Mouse (Mus musculus) heart, embryonic 12.5 days (tissue): ENCODE data around the gene Tspan9. TPM values are rescaled to one million over a fixed set of nuclear protein-coding genes. Genes with fewer than 3 reads are reported as not detected.
A peak's percentile ranks its signal among the peaks of the same experiment; 100 is the strongest.

Source experiments
- ATAC-seq: fragments of 200-750 bp; cut with Nextera tagmentation; 2 replicates; pipeline ENCODE4 v1.8.0; 2017; ENCODE audit warnings: moderate TSS enrichment, moderate library complexity; ENCODE audit not compliant: insufficient number of reproducible peaks, low FRiP score
- H3K27ac ChIP-seq: fragments of 300-500 bp; sonication (generic); 2 replicates; pipeline ENCODE4 v1.5.1; 2016; ENCODE audit warnings: mild to moderate bottlenecking, moderate library complexity; ENCODE audit not compliant: poor library complexity, severe bottlenecking
- H3K27me3 ChIP-seq: fragments of 300-500 bp; sonication (generic); replicated peaks from 2 replicates; pipeline ENCODE4 v1.6.1; 2016; ENCODE audit warnings: mild to moderate bottlenecking, moderate library complexity
- H3K36me3 ChIP-seq: fragments of 300-500 bp; sonication (generic); 2 replicates; pipeline ENCODE4 v1.6.1; 2016; ENCODE audit warnings: mild to moderate bottlenecking, moderate library complexity
- H3K4me1 ChIP-seq: fragments of 300-500 bp; sonication (generic); replicated peaks from 2 replicates; pipeline ENCODE4 v1.6.1; 2016; ENCODE audit warnings: mild to moderate bottlenecking
- H3K4me2 ChIP-seq: fragments of 300-500 bp; sonication (generic); 2 replicates; pipeline ENCODE4 v1.6.1; 2016; ENCODE audit warnings: mild to moderate bottlenecking, moderate library complexity
- H3K4me3 ChIP-seq: fragments of 300-500 bp; sonication (generic); 2 replicates; pipeline ENCODE4 v1.5.1; 2016; ENCODE audit warnings: mild to moderate bottlenecking
- H3K9ac ChIP-seq: fragments of 300-500 bp; sonication (generic); 2 replicates; pipeline ENCODE4 v1.6.1; 2016; ENCODE audit warnings: mild to moderate bottlenecking, moderate library complexity
- H3K9me3 ChIP-seq: fragments of 300-500 bp; sonication (generic); replicated peaks from 2 replicates; pipeline ENCODE4 v1.6.1; 2016; ENCODE audit warnings: mild to moderate bottlenecking, moderate library complexity
- WGBS: fragments of 180-500 bp; shearing (Covaris S2); methylation state at CpG from one replicate; pipeline ENCODE4 v1.1.7; 2016; 5-methylcytosine and 5-hydroxymethylcytosine counted together
- polyA plus RNA-seq: library from polyadenylated mRNA; unstranded; fragments of >200 nt; fragmentation: Nextera tagmentation; extraction: Ambion mirVana; gene quantifications from 2 replicates; pipeline ENCODE4 v1.2.1, GENCODE M21; 2016

Gene Tspan9
- polyA plus RNA-seq, result 172 and 183 TPM in 2 replicates

GRCm38 (mm10) chr6:128143390-128144020, at the start of gene Tspan9:
Gene Tspan9 (minus strand): TSS chr6:128143594.
- H3K36me3 ChIP-seq, result 0 out of 2 replicates have a peak, but pooled peaks cover 9% of the 10 kb centered on the region
- peaks cover 25% of the 10 kb centered on the region for H3K4me1 ChIP-seq
- no peaks in the 10 kb centered on the region for H3K27me3 ChIP-seq
- peak; percentile 90 for ATAC-seq
- H3K9me3 ChIP-seq, result no peaks in the 10 kb centered on the region
- H3K4me2 ChIP-seq, result peak within 1 kb of the TSS; percentile 72
- under 1% methylated on average over 55 of the region's 56 CpGs for WGBS
- peak within 1 kb of the TSS; percentile 68 for H3K4me3 ChIP-seq
- H3K27ac ChIP-seq, result peak within 1 kb of the TSS; percentile 82
- peak within 1 kb of the TSS; percentile 90 for H3K9ac ChIP-seq

GRCm38 (mm10) chr6:128183521-128183920, 40.1 kb upstream of the Tspan9 start:
- Histone ChIP-seq H3K36me3 (no peaks in the 10 kb centered on the region), H3K9ac (no peak overlapping the region), H3K4me1 (0 out of 2 replicates have a peak, but pooled peaks cover 3% of the 10 kb centered on the region), H3K9me3 (no peaks in the 10 kb centered on the region), H3K4me3 (no peak overlapping the region), H3K27me3 (no peaks in the 10 kb centered on the region), H3K4me2 (no peak overlapping the region), H3K27ac (no peak overlapping the region)
- 34% methylated on average over 2 of the region's 2 CpGs for WGBS
- no peak for ATAC-seq

GRCm38 (mm10) chr6:128181176-128181575, 37.8 kb upstream of the Tspan9 start:
- no peak overlapping the region for H3K27ac ChIP-seq
- no peak overlapping the region for H3K9ac ChIP-seq
- 45% methylated on average over 5 of the region's 5 CpGs for WGBS

GRCm38 (mm10) chr6:128179651-128180050, 36.3 kb upstream of the Tspan9 start:
- H3K4me1 ChIP-seq, result 0 out of 2 replicates have a peak, but pooled peaks cover 3% of the 10 kb centered on the region
- H3K36me3 ChIP-seq, result no peaks in the 10 kb centered on the region
- H3K9me3 ChIP-seq, result no peaks in the 10 kb centered on the region
- no peak overlapping the region for H3K4me2 ChIP-seq
- WGBS, result 97% methylated on average over 1 of the region's 1 CpGs
- H3K4me3 ChIP-seq, result no peak overlapping the region
- H3K9ac ChIP-seq, result no peak overlapping the region
- no peaks in the 10 kb centered on the region for H3K27me3 ChIP-seq
- ATAC-seq, result no peak
- no peak overlapping the region for H3K27ac ChIP-seq

More at GRCm38 (mm10) chr6:128181176-128181575, 37.8 kb upstream of the Tspan9 start:
- no peaks in the 10 kb centered on the region for H3K9me3 ChIP-seq
- ATAC-seq, result no peak
- no peaks in the 10 kb centered on the region for H3K36me3 ChIP-seq
- H3K4me3 ChIP-seq, result no peak overlapping the region
- H3K4me2 ChIP-seq, result no peak overlapping the region
- no peaks in the 10 kb centered on the region for H3K27me3 ChIP-seq
- H3K4me1 ChIP-seq, result 0 out of 2 replicates have a peak, but pooled peaks cover 3% of the 10 kb centered on the region

- no peaks in the 10 kb centered on the region for H3K9me3 ChIP-seq
- WGBS, result 69% methylated on average over 5 of the region's 5 CpGs
- H3K4me3 ChIP-seq, result no peak overlapping the region
- 0 out of 2 replicates have a peak, but pooled peaks cover 3% of the 10 kb centered on the region for H3K4me1 ChIP-seq
- H3K9ac ChIP-seq, result no peak overlapping the region
- no peak for ATAC-seq
- no peak overlapping the region for H3K27ac ChIP-seq
- H3K27me3 ChIP-seq, result no peaks in the 10 kb centered on the region
- no peak overlapping the region for H3K4me2 ChIP-seq
- H3K36me3 ChIP-seq, result no peaks in the 10 kb centered on the region
Measured at GRCm38 (mm10) chr6:128179247-128179646, 35.9 kb upstream of the Tspan9 start.

GRCm38 (mm10) chr6:128178681-128179080, 35.3 kb upstream of the Tspan9 start:
- Histone ChIP-seq H3K4me3 (no peak overlapping the region), H3K4me1 (0 out of 2 replicates have a peak, but pooled peaks cover 3% of the 10 kb centered on the region), H3K27me3 (no peaks in the 10 kb centered on the region), H3K27ac (no peak overlapping the region), H3K36me3 (no peaks in the 10 kb centered on the region), H3K4me2 (no peak overlapping the region), H3K9ac (no peak overlapping the region), H3K9me3 (no peaks in the 10 kb centered on the region)
- 74% methylated on average over 2 of the region's 2 CpGs for WGBS
- no peak for ATAC-seq

- no peaks in the 10 kb centered on the region for H3K27me3 ChIP-seq
- H3K9ac ChIP-seq, result no peak overlapping the region
- no peak overlapping the region for H3K27ac ChIP-seq
- H3K4me3 ChIP-seq, result no peak overlapping the region
- no peaks in the 10 kb centered on the region for H3K9me3 ChIP-seq
- 53% methylated on average over 6 of the region's 6 CpGs for WGBS
- ATAC-seq, result no peak
- no peak overlapping the region for H3K4me2 ChIP-seq
- 0 out of 2 replicates have a peak, but pooled peaks cover 2% of the 10 kb centered on the region for H3K4me1 ChIP-seq
- no peaks in the 10 kb centered on the region for H3K36me3 ChIP-seq
Measured at GRCm38 (mm10) chr6:128168785-128169679, 25.6 kb upstream of the Tspan9 start.

- Histone ChIP-seq H3K27ac (no peak overlapping the region), H3K4me2 (no peak overlapping the region), H3K4me3 (no peak overlapping the region), H3K27me3 (no peaks in the 10 kb centered on the region), H3K9ac (no peak overlapping the region), H3K4me1 (0 out of 2 replicates have a peak, but pooled peaks cover 2% of the 10 kb centered on the region), H3K9me3 (no peaks in the 10 kb centered on the region), H3K36me3 (no peaks in the 10 kb centered on the region)
- 60% methylated on average over 2 of the region's 2 CpGs for WGBS
- no peak for ATAC-seq
Measured at GRCm38 (mm10) chr6:128165564-128165963, 22.2 kb upstream of the Tspan9 start.

GRCm38 (mm10) chr6:128164632-128165031, 21.2 kb upstream of the Tspan9 start:
- Histone ChIP-seq H3K9ac (no peak overlapping the region), H3K27ac (no peak overlapping the region), H3K4me2 (no peak overlapping the region), H3K4me1 (0 out of 2 replicates have a peak, but pooled peaks cover 2% of the 10 kb centered on the region), H3K36me3 (no peaks in the 10 kb centered on the region), H3K9me3 (no peaks in the 10 kb centered on the region), H3K27me3 (no peaks in the 10 kb centered on the region), H3K4me3 (no peak overlapping the region)
- 77% methylated on average over 8 of the region's 8 CpGs for WGBS
- no peak for ATAC-seq

GRCm38 (mm10) chr6:128159092-128159491, 15.7 kb upstream of the Tspan9 start:
- no peak overlapping the region for H3K27ac ChIP-seq
- H3K4me3 ChIP-seq, result no peak overlapping the region
- 83% methylated on average over 6 of the region's 6 CpGs for WGBS
- H3K4me2 ChIP-seq, result no peak overlapping the region
- no peaks in the 10 kb centered on the region; the same call in 1 of the 2 replicates for H3K4me1 ChIP-seq
- no peaks in the 10 kb centered on the region for H3K36me3 ChIP-seq
- H3K9ac ChIP-seq, result no peak overlapping the region
- H3K9me3 ChIP-seq, result no peaks in the 10 kb centered on the region
- H3K27me3 ChIP-seq, result no peaks in the 10 kb centered on the region
- no peak for ATAC-seq

- H3K4me1 ChIP-seq, result no peaks in the 10 kb centered on the region; the same call in 1 of the 2 replicates
- no peak overlapping the region for H3K4me3 ChIP-seq
- no peak overlapping the region for H3K9ac ChIP-seq
- WGBS, result 72% methylated on average over 12 of the region's 12 CpGs
- no peak for ATAC-seq
- H3K27me3 ChIP-seq, result no peaks in the 10 kb centered on the region
- no peaks in the 10 kb centered on the region for H3K9me3 ChIP-seq
- no peaks in the 10 kb centered on the region for H3K36me3 ChIP-seq
- no peak overlapping the region for H3K27ac ChIP-seq
- H3K4me2 ChIP-seq, result no peak overlapping the region
Measured at GRCm38 (mm10) chr6:128158031-128158430, 14.6 kb upstream of the Tspan9 start.
